In genomic region chr14:121730966-121731365, GRCm38 (mm10) we compare ENCODE assay signal across 18 mouse cellular contexts.
DNase-seq lines count a peak whose midpoint lies in the region; ATAC-seq and TF ChIP-seq lines count a peak whose summit lies in the region.
"Had no signal": no experiment of that assay in that cellular context is flagged by ENCODE, and none has a peak within 500 bp of the region (broad histone marks: within the 10 kb centered on the region; RNA-seq: fewer than 3 reads in every experiment).

No protein-coding gene starts in this region.

- TF ChIP-seq POLR2A in cerebellum, adult 2 months (IDR thresholded peaks at IDR 0.05; ENCODE audit: borderline replicate concordance, insufficient read depth, low read length): no peak

- no peaks in the 10 kb centered on the region for H3K36me3 ChIP-seq in forebrain, embryonic 14.5 days (ENCODE audit: control insufficient read depth, insufficient read depth, low read length)
- no peaks in the 10 kb centered on the region for H3K36me3 ChIP-seq in forebrain, embryonic 16.5 days (ENCODE audit: control insufficient read depth, insufficient read depth)
- no peaks in the 10 kb centered on the region for H3K36me3 ChIP-seq in kidney, postnatal 0 days (ENCODE audit: insufficient read depth, low read length)
- H3K36me3 ChIP-seq in embryonic facial prominence, embryonic 11.5 days (replicated peaks; ENCODE audit: control insufficient read depth, insufficient read depth, low read depth, low read length): no peaks in the 10 kb centered on the region
- H3K36me3 ChIP-seq in midbrain, embryonic 12.5 days: no peaks in the 10 kb centered on the region
- H3K36me3 ChIP-seq: embryonic facial prominence, embryonic 13.5 days; forebrain, embryonic 15.5 days; heart, embryonic 12.5 days; hindbrain, embryonic 15.5 days; limb, embryonic 13.5 days had no signal

- no peak overlapping the region for H3K9ac ChIP-seq in forebrain, embryonic 14.5 days (ENCODE audit: low read length)
- no peak overlapping the region for H3K9ac ChIP-seq in forebrain, embryonic 16.5 days (replicated peaks; ENCODE audit: low read depth, low read length)
- H3K9ac ChIP-seq in kidney, postnatal 0 days (ENCODE audit: low read depth, low read length): no peak overlapping the region
- no peak overlapping the region for H3K9ac ChIP-seq in embryonic facial prominence, embryonic 11.5 days (replicated peaks; ENCODE audit: low read length)
- no peak overlapping the region for H3K9ac ChIP-seq in midbrain, embryonic 12.5 days (replicated peaks)
- H3K9ac ChIP-seq: embryonic facial prominence, embryonic 13.5 days; forebrain, embryonic 15.5 days; heart, embryonic 12.5 days; hindbrain, embryonic 15.5 days; limb, embryonic 13.5 days had no signal

- H3K27me3 ChIP-seq in forebrain, embryonic 14.5 days (replicated peaks; ENCODE audit: control insufficient read depth, insufficient read depth, low read length): no peaks in the 10 kb centered on the region
- H3K27me3 ChIP-seq in forebrain, embryonic 16.5 days (replicated peaks; ENCODE audit: control insufficient read depth, insufficient read depth, low read length): no peaks in the 10 kb centered on the region
- H3K27me3 ChIP-seq in kidney, postnatal 0 days (ENCODE audit: insufficient read depth, low read length): no peaks in the 10 kb centered on the region
- H3K27me3 ChIP-seq in embryonic facial prominence, embryonic 11.5 days (ENCODE audit: control insufficient read depth, insufficient read depth, low read length): no peaks in the 10 kb centered on the region
- no peaks in the 10 kb centered on the region for H3K27me3 ChIP-seq in midbrain, embryonic 12.5 days
- H3K27me3 ChIP-seq in cerebellum, adult 2 months (ENCODE audit: control insufficient read depth, insufficient read depth, low read length): no peaks in the 10 kb centered on the region
- H3K27me3 ChIP-seq: embryonic facial prominence, embryonic 13.5 days; forebrain, embryonic 15.5 days; hindbrain, embryonic 15.5 days; megakaryocyte, embryonic 14.5 days had no signal

- no peak overlapping the region for H3K4me3 ChIP-seq in forebrain, embryonic 14.5 days (ENCODE audit: low read depth, low read length)
- H3K4me3 ChIP-seq in forebrain, embryonic 16.5 days (replicated peaks; ENCODE audit: low read length): no peak overlapping the region
- H3K4me3 ChIP-seq in kidney, postnatal 0 days (replicated peaks; ENCODE audit: low read depth, low read length): no peak overlapping the region
- H3K4me3 ChIP-seq in embryonic facial prominence, embryonic 11.5 days (ENCODE audit: low read depth, low read length): no peak overlapping the region
- no peak overlapping the region for H3K4me3 ChIP-seq in midbrain, embryonic 12.5 days
- no peak overlapping the region for H3K4me3 ChIP-seq in cerebellum, adult 2 months (replicated peaks; ENCODE audit: insufficient read depth, low read depth, low read length)
- H3K4me3 ChIP-seq: embryonic facial prominence, embryonic 13.5 days; forebrain, embryonic 15.5 days; heart, embryonic 12.5 days; hindbrain, embryonic 15.5 days; limb, embryonic 13.5 days; megakaryocyte, embryonic 14.5 days had no signal

- H3K4me2 ChIP-seq in forebrain, embryonic 14.5 days (ENCODE audit: low read length): no peak overlapping the region
- H3K4me2 ChIP-seq in forebrain, embryonic 16.5 days (ENCODE audit: low read length): no peak overlapping the region
- no peak overlapping the region for H3K4me2 ChIP-seq in kidney, postnatal 0 days (ENCODE audit: low read length)
- H3K4me2 ChIP-seq in embryonic facial prominence, embryonic 11.5 days (ENCODE audit: low read depth, low read length): no peak overlapping the region
- H3K4me2 ChIP-seq in midbrain, embryonic 12.5 days (replicated peaks): no peak overlapping the region
- H3K4me2 ChIP-seq: forebrain, embryonic 15.5 days; hindbrain, embryonic 15.5 days; limb, embryonic 13.5 days had no signal

- H3K27ac ChIP-seq in forebrain, embryonic 14.5 days (ENCODE audit: low read depth, low read length): no peak overlapping the region
- no peak overlapping the region for H3K27ac ChIP-seq in forebrain, embryonic 16.5 days (ENCODE audit: low read length)
- H3K27ac ChIP-seq in kidney, postnatal 0 days: no peak overlapping the region
- H3K27ac ChIP-seq in embryonic facial prominence, embryonic 11.5 days (replicated peaks; ENCODE audit: low read depth, low read length): no peak overlapping the region
- no peak overlapping the region for H3K27ac ChIP-seq in midbrain, embryonic 12.5 days (replicated peaks)
- H3K27ac ChIP-seq in cerebellum, adult 2 months (ENCODE audit: insufficient read depth, low read length): no peak overlapping the region
- H3K27ac ChIP-seq: embryonic facial prominence, embryonic 13.5 days; forebrain, embryonic 15.5 days; hindbrain, embryonic 15.5 days; limb, embryonic 13.5 days had no signal

- WGBS in forebrain, embryonic 14.5 days: 76% methylated on average over 3 of the region's 3 CpGs
- 94% methylated on average over 3 of the region's 3 CpGs for WGBS in forebrain, embryonic 16.5 days
- WGBS in kidney, postnatal 0 days: 85% methylated on average over 3 of the region's 3 CpGs
- 78% methylated on average over 2 of the region's 3 CpGs for WGBS in embryonic facial prominence, embryonic 11.5 days
- 74% methylated on average over 3 of the region's 3 CpGs for WGBS in midbrain, embryonic 12.5 days
- 84% methylated on average over 3 of the region's 3 CpGs for WGBS in cerebellum, adult 2 months

- no peak for DNase-seq in forebrain, embryonic 14.5 days (ENCODE audit: low spot score)
- DNase-seq in kidney, postnatal 0 days (ENCODE audit: low spot score): no peak
- no peak for DNase-seq in kidney, adult 9 months
- no peak for DNase-seq in embryonic facial prominence, embryonic 11.5 days (ENCODE audit: low spot score)
- no peak for DNase-seq in cerebellum, adult 2 months
- no peak for DNase-seq in testis, postnatal 14 days (ENCODE audit: low spot score)
- DNase-seq: adrenal gland, postnatal 14 days; cerebellum, postnatal 10 days; gastrocnemius, postnatal 10 days; right cerebral cortex, adult 18-20 months had no signal

- ATAC-seq in forebrain, embryonic 14.5 days: 0 out of 2 replicates have a peak, but pooled peaks have one; percentile 32
- no peak for ATAC-seq in forebrain, embryonic 16.5 days
- 0 out of 2 replicates have a peak, but pooled peaks have one; percentile 30 for ATAC-seq in kidney, postnatal 0 days (replicated peaks; ENCODE audit: low FRiP score, low read depth)
- ATAC-seq in embryonic facial prominence, embryonic 11.5 days (replicated peaks; ENCODE audit: insufficient number of reproducible peaks, low FRiP score, low TSS enrichment, low read depth): 0 out of 2 replicates have a peak, but pooled peaks have one; percentile 27
- peak; percentile 32; the same call in 1 of the 2 replicates for ATAC-seq in midbrain, embryonic 12.5 days (ENCODE audit: low FRiP score, low read depth)

- no peaks in the 10 kb centered on the region for H3K9me3 ChIP-seq in forebrain, embryonic 14.5 days (replicated peaks; ENCODE audit: control insufficient read depth, low read length)
- H3K9me3 ChIP-seq in forebrain, embryonic 16.5 days (ENCODE audit: control insufficient read depth, low read length): no peaks in the 10 kb centered on the region
- H3K9me3 ChIP-seq in kidney, postnatal 0 days (replicated peaks; ENCODE audit: low read length): no peaks in the 10 kb centered on the region
- H3K9me3 ChIP-seq in embryonic facial prominence, embryonic 11.5 days (replicated peaks; ENCODE audit: control insufficient read depth, low read length): no peaks in the 10 kb centered on the region
- H3K9me3 ChIP-seq in midbrain, embryonic 12.5 days: no peaks in the 10 kb centered on the region
- H3K9me3 ChIP-seq: embryonic facial prominence, embryonic 13.5 days; forebrain, embryonic 15.5 days; hindbrain, embryonic 15.5 days; limb, embryonic 13.5 days; megakaryocyte, embryonic 14.5 days had no signal

- TF ChIP-seq CTCF in kidney, postnatal 0 days (IDR thresholded peaks at IDR 0.05; ENCODE audit: low read depth): no peak
- TF ChIP-seq CTCF in cerebellum, adult 2 months (IDR thresholded peaks at IDR 0.05; ENCODE audit: borderline replicate concordance, insufficient read depth, low read depth, low read length): no peak

- no peaks in the 10 kb centered on the region for H3K4me1 ChIP-seq in forebrain, embryonic 14.5 days (ENCODE audit: control insufficient read depth, insufficient read depth, low read length)
- H3K4me1 ChIP-seq in forebrain, embryonic 16.5 days (replicated peaks; ENCODE audit: control insufficient read depth, insufficient read depth, low read length): peaks cover 4% of the 10 kb centered on the region; the same call in 1 of the 2 replicates
- 0 out of 2 replicates have a peak, but pooled peaks cover 4% of the 10 kb centered on the region for H3K4me1 ChIP-seq in kidney, postnatal 0 days (replicated peaks; ENCODE audit: insufficient read depth, low read length)
- no peaks in the 10 kb centered on the region for H3K4me1 ChIP-seq in embryonic facial prominence, embryonic 11.5 days (ENCODE audit: control insufficient read depth, insufficient read depth, low read length)
- 0 out of 2 replicates have a peak, but pooled peaks cover 9% of the 10 kb centered on the region for H3K4me1 ChIP-seq in midbrain, embryonic 12.5 days
- peaks cover 15% of the 10 kb centered on the region for H3K4me1 ChIP-seq in cerebellum, adult 2 months (ENCODE audit: control insufficient read depth, insufficient read depth, low read length)
- H3K4me1 ChIP-seq: embryonic facial prominence, embryonic 13.5 days; limb, embryonic 13.5 days had no signal
